Mouse (Mus musculus) cerebellum, adult 2 months (tissue): ENCODE data around the gene Nme4. TPM values are rescaled to one million over a fixed set of nuclear protein-coding genes. Genes with fewer than 3 reads are reported as not detected.
A peak's percentile ranks its signal among the peaks of the same experiment; 100 is the strongest.

Source experiments
- DNase-seq, 2 experiments: peaks; one replicate each; pipeline ENCODE4 v3.0.0; 2021
- H3K27ac ChIP-seq: fragments of 200-500 bp; 2 replicates; pipeline ENCODE4 v1.5.1; 2012; ENCODE audit warnings: low read length, control low read depth, inconsistent platforms; ENCODE audit not compliant: insufficient read depth
- H3K27me3 ChIP-seq: fragments of 200-500 bp; 2 replicates; pipeline ENCODE4 v1.6.1; 2012; ENCODE audit warnings: inconsistent platforms, mild to moderate bottlenecking, low read length, moderate library complexity; ENCODE audit not compliant: control insufficient read depth, insufficient read depth
- H3K4me1 ChIP-seq: fragments of 200-500 bp; 2 replicates; pipeline ENCODE4 v1.6.1; 2011; ENCODE audit warnings: low read length; ENCODE audit not compliant: control insufficient read depth, insufficient read depth
- H3K4me3 ChIP-seq: fragments of 200-500 bp; replicated peaks from 2 replicates; pipeline ENCODE3; 2011; ENCODE audit warnings: mild to moderate bottlenecking, low read depth, low read length, control low read depth; ENCODE audit not compliant: insufficient read depth
- CTCF ChIP-seq: fragments of 200-500 bp; IDR thresholded peaks from 2 replicates; pipeline ENCODE4 v1.5.1; 2011; ENCODE audit warnings: low read depth, mild to moderate bottlenecking, control low read depth, low read length, moderate library complexity, borderline replicate concordance; ENCODE audit not compliant: insufficient read depth
- POLR2A ChIP-seq: fragments of 200-500 bp; IDR thresholded peaks from 2 replicates; pipeline ENCODE4 v1.6.1; 2011; ENCODE audit warnings: low read length, control low read depth, borderline replicate concordance; ENCODE audit not compliant: insufficient read depth
- WGBS: fragments of 180-500 bp; shearing (Covaris S2); methylation state at CpG from one replicate; pipeline ENCODE4 v1.1.7; 2018; 5-methylcytosine and 5-hydroxymethylcytosine counted together
- polyA plus RNA-seq: library from polyadenylated mRNA; depleted of rRNA; stranded (reverse); fragments of >200 nt; gene quantifications from 2 replicates; pipeline ENCODE4 v1.2.3, GENCODE M21; 2012

Nme4 gene
- polyA plus RNA-seq, 1 experiment = 6.2 TPM

GRCm38 (mm10) chr17:26131062-26131732, 35.8 kb upstream of the Nme4 start:
- H3K4me3 ChIP-seq = no peak overlapping the region
- WGBS = 66% methylated on average over 18 of the region's 18 CpGs
- no peak for DNase-seq
- TF ChIP-seq POLR2A (no peak), CTCF (no peak)
- no peaks in the 10 kb centered on the region for H3K27me3 ChIP-seq
- H3K27ac ChIP-seq = no peak overlapping the region
- H3K4me1 ChIP-seq = no peaks in the 10 kb centered on the region; the same call in 1 of the 2 replicates

- peaks cover 15% of the 10 kb centered on the region for H3K4me1 ChIP-seq
- H3K27ac ChIP-seq = no peak overlapping the region
- no peak overlapping the region for H3K4me3 ChIP-seq
- 87% methylated on average over 10 of the region's 10 CpGs for WGBS
- H3K27me3 ChIP-seq = no peaks in the 10 kb centered on the region
- TF ChIP-seq POLR2A (no peak), CTCF (no peak)
- no peak for DNase-seq
These were observed 29.8 kb upstream of the Nme4 start for GRCm38 (mm10) chr17:26125226-26125625.

GRCm38 (mm10) chr17:26124560-26124959, 29.2 kb upstream of the Nme4 start:
- H3K27me3 ChIP-seq = no peaks in the 10 kb centered on the region
- peak overlapping the region; percentile 91 for H3K4me3 ChIP-seq
- 80% methylated on average over 7 of the region's 7 CpGs for WGBS
- H3K27ac ChIP-seq = no peak overlapping the region
- DNase-seq = no peak
- TF ChIP-seq POLR2A = no peak
- peaks cover 18% of the 10 kb centered on the region for H3K4me1 ChIP-seq

DNA sequence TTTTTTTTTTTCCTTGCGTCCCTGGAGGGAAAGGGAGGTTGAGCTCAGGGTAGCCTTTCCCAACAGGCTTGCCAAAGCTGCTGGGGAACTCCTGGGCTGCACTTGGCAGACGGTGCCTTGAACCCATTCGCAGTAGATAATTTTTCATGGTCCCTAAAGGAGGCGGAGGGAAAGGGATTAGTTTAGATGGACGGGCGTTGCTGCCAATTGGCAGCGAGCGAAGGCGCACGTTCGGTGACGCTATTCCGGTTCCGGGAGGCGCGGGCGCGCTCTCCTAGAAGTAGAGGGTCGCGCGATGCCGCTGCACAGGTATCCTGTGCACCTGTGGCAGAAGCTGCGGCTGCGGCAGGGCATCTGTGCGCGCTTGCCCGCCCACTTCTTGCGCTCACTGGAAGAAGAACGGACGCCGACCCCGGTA, 27.9 kb upstream of the Nme4 start, which contains the start of gene Mrpl28:
Gene Mrpl28, plus strand, starts transcription at position 234 of the 418 bp plus-strand sequence.
- Histone ChIP-seq H3K4me3 (peak within 1 kb of the TSS; percentile 91), H3K4me1 (peaks cover 21% of the 10 kb centered on the region), H3K27ac (no peak within 1 kb of the TSS), H3K27me3 (no peaks in the 10 kb centered on the region)
- TF ChIP-seq POLR2A (peak; percentile 99), CTCF (no peak)
- WGBS = under 1% methylated on average over 32 of the region's 32 CpGs
- peak; percentile 90 to 96 for DNase-seq

GRCm38 (mm10) chr17:26122431-26123140, 27.2 kb upstream of the Nme4 start:
- Histone ChIP-seq H3K4me3 (no peak overlapping the region), H3K4me1 (peaks cover 21% of the 10 kb centered on the region), H3K27ac (no peak overlapping the region), H3K27me3 (no peaks in the 10 kb centered on the region)
- 55% methylated on average over 5 of the region's 5 CpGs for WGBS
- peak in 1 of 2 experiments; percentile 38 for DNase-seq
- TF ChIP-seq POLR2A (no peak), CTCF (no peak)

- Histone ChIP-seq H3K4me3 (peak overlapping the region; percentile 25), H3K4me1 (peaks cover 21% of the 10 kb centered on the region), H3K27ac (no peak overlapping the region), H3K27me3 (no peaks in the 10 kb centered on the region)
- TF ChIP-seq POLR2A = no peak
- peak; percentile 90 for TF ChIP-seq CTCF
- DNase-seq = peak; percentile 65 to 68
- 40% methylated on average over 33 of the region's 33 CpGs for whole genome bisulfite sequencing
These were observed 24.6 kb upstream of the Nme4 start for GRCm38 (mm10) chr17:26119766-26120710.

DNA sequence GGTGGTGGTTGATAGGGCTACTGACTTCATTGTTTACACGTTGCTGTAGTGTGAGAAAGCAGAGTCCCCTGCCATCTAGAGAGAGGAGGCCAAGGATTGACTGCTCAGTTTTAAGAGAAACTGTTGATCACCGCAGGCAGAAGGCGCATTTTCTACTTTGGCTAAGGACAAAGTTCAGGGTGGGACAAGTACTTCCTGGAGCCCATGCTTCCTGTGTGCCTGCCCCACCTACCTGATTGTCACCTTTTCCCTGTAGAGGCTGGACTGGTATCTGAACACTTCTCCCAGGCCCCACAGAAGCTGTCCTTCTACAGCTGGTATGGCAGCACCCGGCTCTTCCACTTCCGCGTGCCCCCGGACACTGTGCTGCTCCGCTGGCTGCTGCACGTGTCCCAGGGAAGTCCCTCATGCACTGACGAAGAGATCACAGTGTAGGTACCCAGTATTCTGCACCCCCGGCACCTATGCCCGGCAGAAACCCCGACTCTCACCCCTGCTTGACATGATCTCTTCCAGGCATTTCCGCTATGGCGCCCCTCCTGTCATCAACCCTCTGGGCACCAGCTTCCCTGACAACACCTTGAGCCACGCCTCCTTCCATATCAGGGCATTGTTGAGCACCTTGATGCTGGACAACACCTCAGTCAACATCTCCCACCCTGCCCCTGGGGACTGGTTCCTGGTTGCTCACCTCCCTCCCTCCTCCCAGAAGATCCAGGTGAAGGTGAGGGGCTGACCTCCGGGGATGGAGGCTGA, 21.3 kb upstream of the Nme4 start:
- Histone ChIP-seq H3K27me3 (no peaks in the 10 kb centered on the region), H3K4me3 (no peak overlapping the region), H3K27ac (no peak overlapping the region), H3K4me1 (peaks cover 10% of the 10 kb centered on the region)
- peak in 1 of 2 experiments; percentile 7 for DNase-seq
- WGBS = 84% methylated on average over 17 of the region's 17 CpGs
- TF ChIP-seq CTCF (no peak), POLR2A (no peak)
